Mouse (Mus musculus): ENCODE results near the gene Mfsd13b. TPM values are rescaled to one million over a fixed set of nuclear protein-coding genes. Genes with fewer than 3 reads are reported as not detected.

Mfsd13b gene
- polyA plus RNA-seq, 1 experiment from 2014 or later: not detected

DNA sequence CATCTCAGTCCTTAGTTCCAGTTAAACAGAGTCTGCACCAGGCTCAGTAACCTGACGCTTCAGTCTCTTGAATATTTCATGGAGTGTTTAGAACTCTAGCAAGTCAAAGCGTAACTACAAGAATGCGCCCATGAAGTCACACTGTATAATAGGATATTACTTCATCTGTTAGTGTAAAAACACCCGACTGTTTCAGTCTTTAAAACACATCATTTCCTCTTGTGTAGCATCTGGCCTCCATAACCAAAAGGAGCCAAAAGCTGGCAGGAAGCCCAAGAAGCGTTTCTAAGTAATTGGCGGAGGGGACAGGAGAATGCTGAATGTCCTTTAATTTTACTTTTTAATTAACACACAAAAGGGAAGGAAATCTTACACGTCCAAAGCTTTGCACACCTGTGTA lies 5.2 kb upstream of the Mfsd13b start:
- no peak overlapping the region for H3K27ac ChIP-seq (ENCODE audit: low read length)
- H3K27me3 ChIP-seq (replicated peaks; ENCODE audit: control insufficient read depth, insufficient read depth, low read length): no peaks in the 10 kb centered on the region
- 15% methylated on average over 7 of the region's 7 CpGs for WGBS
- H3K4me1 ChIP-seq (replicated peaks; ENCODE audit: control insufficient read depth, insufficient read depth, low read length): peaks cover 18% of the 10 kb centered on the region
- peak; percentile 29; the same call in 1 of the 2 replicates for ATAC-seq
- H3K9ac ChIP-seq (replicated peaks; ENCODE audit: low read depth, low read length): no peak overlapping the region
- H3K4me2 ChIP-seq (ENCODE audit: low read length): no peak overlapping the region
- H3K9me3 ChIP-seq (ENCODE audit: control insufficient read depth, low read length): no peaks in the 10 kb centered on the region
- H3K36me3 ChIP-seq (ENCODE audit: control insufficient read depth, insufficient read depth): no peaks in the 10 kb centered on the region
- no peak overlapping the region for H3K4me3 ChIP-seq (replicated peaks; ENCODE audit: low read length)

DNA sequence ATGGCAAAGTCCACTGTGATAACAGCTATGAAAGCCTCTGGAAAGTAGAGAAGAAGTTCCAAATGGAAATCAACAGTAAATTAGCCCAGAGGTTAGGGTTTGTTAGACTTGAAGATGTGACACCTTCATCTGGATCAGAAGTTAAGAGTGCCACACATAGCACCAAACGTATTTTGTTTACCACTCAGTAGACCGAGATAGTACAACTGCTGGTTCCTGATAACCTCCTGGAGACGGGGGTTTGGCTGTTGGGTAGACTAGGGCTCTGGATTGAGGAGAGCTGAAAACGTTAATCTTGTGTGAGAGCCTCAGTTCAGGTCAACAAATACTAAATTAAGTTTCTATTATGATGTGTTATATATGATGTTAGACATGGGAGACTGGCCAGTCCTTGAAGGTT lies 2.3 kb upstream of the Mfsd13b start:
- H3K36me3 ChIP-seq (ENCODE audit: control insufficient read depth, insufficient read depth): no peaks in the 10 kb centered on the region
- H3K9me3 ChIP-seq (ENCODE audit: control insufficient read depth, low read length): no peaks in the 10 kb centered on the region
- WGBS: 91% methylated on average over 4 of the region's 4 CpGs
- H3K4me3 ChIP-seq (replicated peaks; ENCODE audit: low read length): no peak overlapping the region
- H3K9ac ChIP-seq (replicated peaks; ENCODE audit: low read depth, low read length): no peak overlapping the region
- no peak for ATAC-seq
- H3K4me2 ChIP-seq (ENCODE audit: low read length): no peak overlapping the region
- no peak overlapping the region for H3K27ac ChIP-seq (ENCODE audit: low read length)
- no peaks in the 10 kb centered on the region for H3K27me3 ChIP-seq (replicated peaks; ENCODE audit: control insufficient read depth, insufficient read depth, low read length)
- peaks cover 24% of the 10 kb centered on the region for H3K4me1 ChIP-seq (replicated peaks; ENCODE audit: control insufficient read depth, insufficient read depth, low read length)

DNA sequence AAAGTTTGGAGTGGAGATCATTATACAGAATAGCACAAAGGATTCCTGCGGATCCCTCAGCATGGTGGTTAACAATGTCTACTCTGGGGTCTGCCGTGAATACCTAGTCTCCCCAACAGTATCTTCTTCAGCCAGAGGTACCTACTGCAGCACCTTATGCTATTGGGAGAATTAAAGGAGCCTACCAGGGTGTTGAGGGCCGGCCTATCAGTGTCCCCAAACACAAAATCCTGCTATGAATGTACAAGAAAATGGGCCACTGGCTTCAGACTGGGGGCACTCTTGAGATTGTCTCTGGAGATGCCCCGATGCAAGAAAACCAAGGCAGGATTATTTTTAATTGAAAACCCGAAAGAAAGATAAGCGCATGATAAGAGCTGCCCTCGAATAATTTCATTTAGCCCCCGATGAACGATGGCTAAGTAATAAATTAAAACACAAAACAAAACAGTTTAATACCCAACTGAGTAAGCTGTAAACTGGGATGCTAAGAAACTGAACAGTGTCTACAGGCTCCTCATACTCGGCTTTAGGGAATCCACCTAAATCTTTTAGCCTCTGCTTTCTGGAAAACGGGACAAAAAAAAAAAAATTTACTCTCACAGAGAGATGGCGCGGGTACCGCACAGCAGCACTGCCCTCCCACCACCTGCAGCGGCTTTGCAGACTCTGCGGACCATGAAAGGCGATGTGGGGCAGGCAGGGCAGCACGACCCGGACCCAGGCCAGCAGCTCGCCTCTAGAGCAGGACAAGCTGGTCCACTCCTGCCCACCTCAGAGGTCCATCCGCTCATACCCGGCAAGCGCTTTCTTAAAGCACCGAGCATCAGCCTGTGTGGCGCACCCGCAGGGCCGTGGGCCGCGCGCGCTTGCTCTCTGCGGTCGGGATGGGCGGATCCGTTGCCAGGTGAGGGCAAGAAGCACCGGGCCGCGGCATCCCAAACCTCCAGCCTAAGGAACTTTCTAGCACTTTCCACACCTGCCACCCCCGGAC lies 1.1 kb upstream of the Mfsd13b start:
- H3K27ac ChIP-seq (ENCODE audit: low read length): no peak overlapping the region
- H3K4me2 ChIP-seq (ENCODE audit: low read length): peak overlapping the region; percentile 70
- WGBS: 3% methylated on average over 39 of the region's 39 CpGs
- peak overlapping the region; percentile 75 for H3K9ac ChIP-seq (replicated peaks; ENCODE audit: low read depth, low read length)
- no peaks in the 10 kb centered on the region for H3K36me3 ChIP-seq (ENCODE audit: control insufficient read depth, insufficient read depth)
- no peaks in the 10 kb centered on the region for H3K9me3 ChIP-seq (ENCODE audit: control insufficient read depth, low read length)
- no peaks in the 10 kb centered on the region for H3K27me3 ChIP-seq (replicated peaks; ENCODE audit: control insufficient read depth, insufficient read depth, low read length)
- H3K4me1 ChIP-seq (replicated peaks; ENCODE audit: control insufficient read depth, insufficient read depth, low read length): peaks cover 24% of the 10 kb centered on the region
- H3K4me3 ChIP-seq (replicated peaks; ENCODE audit: low read length): peak overlapping the region; percentile 94
- ATAC-seq: peak; percentile 53

DNA sequence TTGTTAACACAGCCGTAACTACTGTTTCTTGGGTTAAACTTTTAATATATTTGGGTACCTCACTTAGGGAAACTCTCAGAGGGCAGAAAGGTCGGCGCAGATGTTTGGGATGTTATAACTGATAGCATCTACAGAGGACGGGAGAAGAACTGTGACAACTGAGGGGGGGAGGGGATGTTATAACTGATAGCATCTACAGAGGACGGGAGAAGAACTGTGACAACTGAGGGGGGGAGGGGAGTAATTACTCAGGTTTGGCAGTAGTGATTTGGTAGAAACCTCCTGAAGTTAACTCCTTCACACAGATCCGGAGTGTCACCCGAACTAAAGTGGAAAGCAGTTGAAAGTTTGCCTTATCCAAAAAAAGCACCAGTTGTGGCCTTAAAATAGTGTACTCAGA lies 659 bp downstream of the Mfsd13b start:
- no peak for ATAC-seq
- peak overlapping the region; percentile 66 for H3K9ac ChIP-seq (replicated peaks; ENCODE audit: low read depth, low read length)
- H3K36me3 ChIP-seq (ENCODE audit: control insufficient read depth, insufficient read depth): no peaks in the 10 kb centered on the region
- 12% methylated on average over 7 of the region's 7 CpGs for WGBS
- peak overlapping the region; percentile 74 for H3K4me2 ChIP-seq (ENCODE audit: low read length)
- no peak overlapping the region for H3K27ac ChIP-seq (ENCODE audit: low read length)
- peak overlapping the region; percentile 94 for H3K4me3 ChIP-seq (replicated peaks; ENCODE audit: low read length)
- H3K27me3 ChIP-seq (replicated peaks; ENCODE audit: control insufficient read depth, insufficient read depth, low read length): no peaks in the 10 kb centered on the region
- H3K4me1 ChIP-seq (replicated peaks; ENCODE audit: control insufficient read depth, insufficient read depth, low read length): peaks cover 16% of the 10 kb centered on the region
- no peaks in the 10 kb centered on the region for H3K9me3 ChIP-seq (ENCODE audit: control insufficient read depth, low read length)

DNA sequence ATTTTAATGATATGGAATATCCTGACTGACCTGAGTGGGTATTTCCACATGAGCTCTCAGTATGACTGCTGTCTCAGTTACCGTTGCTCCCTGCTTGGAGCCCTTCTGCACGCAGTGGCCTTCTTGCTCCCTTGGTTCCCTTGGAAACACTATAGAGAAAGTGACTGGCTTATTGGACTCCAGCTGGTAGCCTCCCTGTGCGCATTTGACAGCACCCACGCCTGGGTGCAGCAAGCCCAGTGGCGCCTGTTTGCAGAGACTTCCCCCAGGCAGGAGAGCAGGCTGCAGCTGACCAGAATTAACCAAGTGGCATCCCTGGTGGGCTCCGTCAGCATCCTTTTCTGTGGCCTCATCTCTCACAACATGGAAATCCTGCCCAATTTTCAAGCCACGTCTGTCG lies 8.9 kb downstream of the Mfsd13b start:
- no peak for ATAC-seq
- WGBS: 72% methylated on average over 8 of the region's 8 CpGs

DNA sequence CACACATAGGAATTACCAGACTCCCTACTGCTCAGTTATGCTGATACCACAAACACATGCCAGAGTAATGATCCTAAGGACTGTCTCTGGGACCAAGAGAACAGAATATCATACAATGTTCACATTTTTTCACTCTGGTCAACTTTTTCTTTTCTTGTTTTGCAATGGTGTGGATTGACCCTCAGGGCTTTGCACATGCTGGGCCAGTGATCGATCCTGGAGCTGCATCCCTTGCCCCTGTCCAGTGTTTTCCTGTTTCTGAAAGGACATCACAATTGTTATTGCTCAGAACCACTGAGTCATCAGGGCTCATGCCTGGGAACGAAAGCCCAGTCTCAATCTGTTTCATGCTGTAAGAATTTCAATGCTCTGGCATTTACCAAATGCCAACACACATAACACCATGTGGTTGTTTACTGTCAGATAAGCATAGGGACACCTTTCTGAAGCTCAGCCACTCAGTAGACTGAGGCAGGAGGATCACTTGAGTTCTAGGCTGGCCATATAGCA lies 16.8 kb downstream of the Mfsd13b start:
- H3K9ac ChIP-seq (replicated peaks; ENCODE audit: low read depth, low read length): no peak overlapping the region
- H3K27me3 ChIP-seq (replicated peaks; ENCODE audit: control insufficient read depth, insufficient read depth, low read length): no peaks in the 10 kb centered on the region
- H3K4me3 ChIP-seq (replicated peaks; ENCODE audit: low read length): no peak overlapping the region
- WGBS: 81% methylated on average over 2 of the region's 2 CpGs
- H3K4me2 ChIP-seq (ENCODE audit: low read length): no peak overlapping the region
- no peaks in the 10 kb centered on the region for H3K36me3 ChIP-seq (ENCODE audit: control insufficient read depth, insufficient read depth)
- no peak overlapping the region for H3K27ac ChIP-seq (ENCODE audit: low read length)
- H3K4me1 ChIP-seq (replicated peaks; ENCODE audit: control insufficient read depth, insufficient read depth, low read length): no peaks in the 10 kb centered on the region
- H3K9me3 ChIP-seq (ENCODE audit: control insufficient read depth, low read length): no peaks in the 10 kb centered on the region
- no peak for ATAC-seq

More for the DNA sequence above, 8.9 kb downstream of the Mfsd13b start:
- Histone ChIP-seq H3K27ac (ENCODE audit: low read length) (no peak overlapping the region), H3K4me3 (replicated peaks; ENCODE audit: low read length) (no peak overlapping the region), H3K9ac (replicated peaks; ENCODE audit: low read depth, low read length) (no peak overlapping the region), H3K27me3 (replicated peaks; ENCODE audit: control insufficient read depth, insufficient read depth, low read length) (no peaks in the 10 kb centered on the region), H3K9me3 (ENCODE audit: control insufficient read depth, low read length) (no peaks in the 10 kb centered on the region), H3K36me3 (ENCODE audit: control insufficient read depth, insufficient read depth) (no peaks in the 10 kb centered on the region), H3K4me2 (ENCODE audit: low read length) (no peak overlapping the region), H3K4me1 (replicated peaks; ENCODE audit: control insufficient read depth, insufficient read depth, low read length) (no peaks in the 10 kb centered on the region)

DNA sequence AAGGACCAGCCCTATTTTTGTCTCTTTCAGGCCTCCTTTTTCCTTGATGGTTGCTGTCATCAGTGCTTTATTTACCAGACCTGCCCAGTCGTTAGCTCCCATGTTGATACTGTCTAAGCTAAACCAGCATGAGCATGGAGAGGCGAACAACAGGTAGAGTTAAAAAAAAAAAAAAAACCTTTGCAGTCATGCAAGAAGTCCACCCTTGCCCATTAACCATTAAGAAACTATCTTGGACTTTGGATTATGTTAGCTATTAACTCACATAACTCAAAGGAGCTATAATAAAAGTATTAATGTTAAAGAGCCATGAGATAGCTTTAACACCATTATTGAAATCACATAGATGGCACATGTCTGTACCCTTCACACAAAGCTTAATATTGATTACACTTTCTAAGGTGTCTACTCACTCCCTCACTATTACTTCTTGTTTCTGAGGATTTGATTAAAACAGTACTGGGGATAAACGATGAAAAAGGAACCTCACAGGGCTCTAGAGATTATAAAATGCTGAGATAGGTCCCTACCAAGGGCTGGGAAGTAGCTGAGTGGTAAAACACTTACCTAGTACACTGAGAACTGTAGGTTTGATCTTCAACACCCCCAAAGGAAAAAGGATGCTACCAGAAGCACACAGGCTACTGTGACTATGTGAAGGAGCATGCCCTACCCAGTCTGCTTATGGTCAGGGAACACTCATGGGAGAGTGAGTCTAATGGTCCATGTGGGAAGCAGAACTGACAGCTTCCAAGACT lies 17.9 kb downstream of the Mfsd13b start:
- Histone ChIP-seq H3K4me2 (ENCODE audit: low read length) (no peak overlapping the region), H3K36me3 (ENCODE audit: control insufficient read depth, insufficient read depth) (no peaks in the 10 kb centered on the region), H3K27ac (ENCODE audit: low read length) (no peak overlapping the region), H3K9me3 (ENCODE audit: control insufficient read depth, low read length) (no peaks in the 10 kb centered on the region), H3K9ac (replicated peaks; ENCODE audit: low read depth, low read length) (no peak overlapping the region), H3K4me3 (replicated peaks; ENCODE audit: low read length) (no peak overlapping the region), H3K27me3 (replicated peaks; ENCODE audit: control insufficient read depth, insufficient read depth, low read length) (no peaks in the 10 kb centered on the region), H3K4me1 (replicated peaks; ENCODE audit: control insufficient read depth, insufficient read depth, low read length) (no peaks in the 10 kb centered on the region)
- no peak for ATAC-seq
- WGBS: 66% methylated on average over 3 of the region's 3 CpGs

DNA sequence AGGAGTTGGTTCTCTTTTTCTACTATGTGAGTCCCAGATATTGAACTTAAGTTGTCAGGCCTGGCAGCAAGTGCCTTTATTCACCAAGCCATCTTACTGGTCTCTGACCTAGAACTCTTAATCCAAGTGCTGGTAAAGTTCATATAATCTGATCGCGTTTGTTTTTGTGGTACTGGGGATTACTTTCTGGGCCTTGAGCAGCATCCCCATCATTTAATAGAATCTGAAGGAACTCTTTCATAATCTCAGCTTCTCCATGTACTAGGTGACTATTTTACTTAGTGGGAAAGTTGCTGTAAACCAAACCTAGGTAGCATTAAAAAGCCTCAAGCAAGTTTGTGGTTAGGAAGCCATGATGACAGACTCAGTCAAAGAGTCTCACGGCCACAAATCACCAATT lies 19.6 kb downstream of the Mfsd13b start:
- no peaks in the 10 kb centered on the region for H3K36me3 ChIP-seq (ENCODE audit: control insufficient read depth, insufficient read depth)
- no peaks in the 10 kb centered on the region for H3K27me3 ChIP-seq (replicated peaks; ENCODE audit: control insufficient read depth, insufficient read depth, low read length)
- H3K9ac ChIP-seq (replicated peaks; ENCODE audit: low read depth, low read length): no peak overlapping the region
- 87% methylated on average over 3 of the region's 3 CpGs for WGBS
- no peak for ATAC-seq
- H3K9me3 ChIP-seq (ENCODE audit: control insufficient read depth, low read length): no peaks in the 10 kb centered on the region
- H3K27ac ChIP-seq (ENCODE audit: low read length): no peak overlapping the region
- no peak overlapping the region for H3K4me2 ChIP-seq (ENCODE audit: low read length)
- H3K4me3 ChIP-seq (replicated peaks; ENCODE audit: low read length): no peak overlapping the region
- no peaks in the 10 kb centered on the region for H3K4me1 ChIP-seq (replicated peaks; ENCODE audit: control insufficient read depth, insufficient read depth, low read length)

DNA sequence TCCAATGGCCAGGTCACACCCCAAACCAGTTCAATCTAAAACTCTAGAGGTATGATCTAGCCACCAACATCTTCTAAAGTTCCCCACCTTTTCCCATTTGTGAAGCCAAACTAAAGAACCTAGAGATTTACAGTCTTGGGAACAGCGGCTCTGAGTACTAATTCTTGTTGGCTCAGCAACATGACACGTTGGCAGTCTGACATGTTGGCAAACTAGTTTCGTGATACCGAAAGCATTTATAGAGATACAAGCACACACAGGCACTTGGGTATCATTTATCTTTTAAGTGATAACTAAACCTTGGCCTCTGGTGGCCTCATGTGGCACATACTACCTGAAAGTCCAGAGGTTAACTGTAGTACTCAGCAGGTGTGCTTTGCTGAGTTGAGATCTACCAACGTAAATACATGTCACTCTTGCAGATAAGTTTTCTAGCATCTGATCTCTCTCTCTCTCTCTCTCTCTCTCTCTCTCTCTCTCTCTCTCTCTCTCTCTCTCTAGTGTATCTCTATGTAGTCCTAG lies 20.2 kb downstream of the Mfsd13b start:
- no peaks in the 10 kb centered on the region for H3K9me3 ChIP-seq (ENCODE audit: control insufficient read depth, low read length)
- H3K4me1 ChIP-seq (replicated peaks; ENCODE audit: control insufficient read depth, insufficient read depth, low read length): no peaks in the 10 kb centered on the region
- H3K36me3 ChIP-seq (ENCODE audit: control insufficient read depth, insufficient read depth): no peaks in the 10 kb centered on the region
- no peak overlapping the region for H3K9ac ChIP-seq (replicated peaks; ENCODE audit: low read depth, low read length)
- no peak overlapping the region for H3K4me2 ChIP-seq (ENCODE audit: low read length)
- ATAC-seq: no peak
- H3K27ac ChIP-seq (ENCODE audit: low read length): no peak overlapping the region
- 71% methylated on average over 5 of the region's 5 CpGs for WGBS
- H3K4me3 ChIP-seq (replicated peaks; ENCODE audit: low read length): no peak overlapping the region
- H3K27me3 ChIP-seq (replicated peaks; ENCODE audit: control insufficient read depth, insufficient read depth, low read length): no peaks in the 10 kb centered on the region
